Mouse (Mus musculus) ES-E14 (cell line): Measurements from ENCODE around the gene Rgs19. TPM values are rescaled to one million over a fixed set of nuclear protein-coding genes. Genes with fewer than 3 reads are reported as not detected.

Source experiments
- DNase-seq: peaks from one replicate; pipeline ENCODE4 v3.0.0-alpha.2; 2013; ENCODE audit warnings: low read depth, low spot score
- H3K27ac ChIP-seq: 2 replicates; pipeline ENCODE4 v1.5.1; 2012; ENCODE audit warnings: low read depth, mild to moderate bottlenecking, low read length, moderate library complexity, mixed read lengths; ENCODE audit not compliant: poor library complexity, insufficient read depth, severe bottlenecking
- H3K36me3 ChIP-seq: 2 replicates; pipeline ENCODE4 v1.6.1; 2012; ENCODE audit warnings: mild to moderate bottlenecking, low read length, moderate library complexity, mixed read lengths; ENCODE audit not compliant: control insufficient read depth, poor library complexity, insufficient read depth, severe bottlenecking
- H3K4me1 ChIP-seq, 2 experiments: fragments of 150-350 bp in 1 of 2; sonication (generic) in 1 of 2; 2 replicates each; pipeline ENCODE4 v1.6.1; 2012; ENCODE audit warnings: low read length in 2 of 2, mild to moderate bottlenecking in 1 of 2, mixed read lengths in 1 of 2; ENCODE audit not compliant: control insufficient read depth in 2 of 2, insufficient read depth in 2 of 2, poor library complexity in 1 of 2
- H3K4me3 ChIP-seq, 2 experiments: fragments of 150-350 bp in 1 of 2; sonication (generic) in 1 of 2; 2 replicates each; pipeline ENCODE4 v1.5.1; 2012; ENCODE audit warnings: low read length in 2 of 2, low read depth in 1 of 2, mild to moderate bottlenecking in 1 of 2, mixed read lengths in 1 of 2; ENCODE audit not compliant: insufficient read depth in 1 of 2, poor library complexity in 1 of 2, severe bottlenecking in 1 of 2
- H3K9ac ChIP-seq: 2 replicates; pipeline ENCODE4 v1.6.1; 2012; ENCODE audit warnings: low read depth, mild to moderate bottlenecking, low read length, mixed read lengths; ENCODE audit not compliant: poor library complexity, insufficient read depth, severe bottlenecking
- H3K9me3 ChIP-seq: fragments of 150-350 bp; sonication (generic); 2 replicates; pipeline ENCODE4 v1.6.1; 2012; ENCODE audit warnings: low read depth, mild to moderate bottlenecking, low read length; ENCODE audit not compliant: control insufficient read depth, insufficient read depth
- CHD2 ChIP-seq: IDR thresholded peaks from 2 replicates; pipeline ENCODE4 v1.6.1; 2014; ENCODE audit warnings: mild to moderate bottlenecking, low read depth, low read length, inconsistent platforms
- HCFC1 ChIP-seq: IDR thresholded peaks from 2 replicates; pipeline ENCODE4 v1.6.1; 2012; ENCODE audit warnings: low read length, inconsistent platforms, borderline replicate concordance; ENCODE audit not compliant: insufficient read depth
- MAFK ChIP-seq: IDR thresholded peaks from 2 replicates; pipeline ENCODE4 v1.6.1; 2014; ENCODE audit warnings: mild to moderate bottlenecking, low read depth, low read length, inconsistent platforms; ENCODE audit not compliant: insufficient read depth
- ZC3H11A ChIP-seq: IDR thresholded peaks from 2 replicates; pipeline ENCODE4 v1.6.1; 2012; ENCODE audit warnings: low read depth, mild to moderate bottlenecking, inconsistent platforms, low read length, borderline replicate concordance
- ZNF384 ChIP-seq: IDR thresholded peaks from 2 replicates; pipeline ENCODE4 v1.6.1; 2012; ENCODE audit warnings: low read depth, low read length, inconsistent platforms
- in situ Hi-C, 2 experiments: fragments of 600-800 bp; cut with MboI; formaldehyde crosslinking; loops; one replicate each; pipeline ENCODE4 v1.15.1; 2025; ENCODE audit warnings: low sequenced_read_pairs in 2 of 2, inconsistent platforms in 1 of 2; ENCODE audit not compliant: unreplicated experiment in 2 of 2
- total RNA-seq: library from RNA; depleted of rRNA; stranded (reverse); fragments of 300-350 nt; gene quantifications from 2 replicates; pipeline ENCODE4 v1.2.3, GENCODE M21; 2012

Rgs19 gene
- total RNA-seq, 1 experiment = 27.3 TPM

DNA sequence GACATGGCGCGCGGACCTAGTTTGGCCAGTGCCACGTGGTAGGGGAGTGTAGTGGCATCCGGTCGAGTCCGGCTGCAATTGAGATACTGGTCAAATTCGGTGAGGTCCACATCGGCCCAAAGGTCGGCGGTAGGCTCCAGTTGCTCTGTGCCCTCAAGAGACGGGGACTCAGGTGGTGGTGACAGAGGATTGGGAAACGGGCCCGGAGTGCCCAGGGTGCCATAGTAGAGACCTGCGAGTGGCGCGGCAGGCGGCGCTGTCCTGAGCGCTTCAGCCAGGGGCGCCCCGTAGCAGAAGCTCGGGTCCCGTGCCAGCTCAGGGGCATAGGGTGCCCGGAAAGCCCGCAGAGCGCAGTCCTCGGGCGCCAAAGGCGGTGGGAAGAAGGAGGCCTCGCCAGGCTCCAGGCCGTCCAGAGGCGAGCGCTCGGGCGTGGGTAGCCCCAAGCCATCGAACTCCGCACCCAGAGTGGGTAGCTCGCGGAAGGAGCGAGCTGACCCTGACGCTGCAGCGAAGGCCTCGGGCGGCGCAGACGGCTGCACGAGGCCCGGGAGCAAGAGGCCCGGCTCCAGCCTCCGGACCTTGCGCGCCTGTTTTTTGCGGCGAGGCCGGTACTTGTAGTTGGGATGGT lies 23.4 kb downstream of the Rgs19 start:
- no peaks in the 10 kb centered on the region for H3K36me3 ChIP-seq
- no peak overlapping the region for H3K27ac ChIP-seq
- peak overlapping the region; percentile 51 to 54 for H3K4me3 ChIP-seq
- no peak for TF ChIP-seq HCFC1
- TF ChIP-seq CHD2 = no peak
- no peak for TF ChIP-seq MAFK
- no peak for TF ChIP-seq ZNF384
- TF ChIP-seq ZC3H11A = no peak
- H3K9me3 ChIP-seq = no peaks in the 10 kb centered on the region
- H3K9ac ChIP-seq = peak overlapping the region; percentile 0
- in situ Hi-C loops = no loop called here
- no peak for DNase-seq
- peaks cover 0 to 12% of the 10 kb centered on the region in 2 experiments; a peak in 1 of 4 replicates for H3K4me1 ChIP-seq

DNA sequence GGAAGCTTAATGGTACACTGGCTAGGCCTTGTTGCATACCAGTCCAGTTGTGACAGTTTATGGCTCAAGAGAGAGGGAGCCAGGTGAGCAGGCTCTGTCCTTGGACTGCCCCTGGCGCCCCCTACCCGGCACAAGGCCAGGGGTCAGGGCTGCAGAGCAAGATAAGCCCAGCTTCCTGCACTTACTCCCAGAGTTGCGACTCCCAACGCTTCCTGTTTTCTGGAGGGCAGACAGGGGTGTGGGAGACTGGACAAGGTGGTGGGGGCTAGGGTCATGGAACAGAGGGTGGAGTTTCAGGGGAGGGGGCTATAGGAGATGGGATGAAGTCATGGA lies 30.5 kb downstream of the Rgs19 start:
- Histone ChIP-seq H3K4me1 (peaks cover 2 to 13% of the 10 kb centered on the region in 2 experiments; a peak in 3 of 4 replicates), H3K27ac (no peak overlapping the region), H3K9me3 (no peaks in the 10 kb centered on the region), H3K4me3 (no peak overlapping the region), H3K9ac (no peak overlapping the region), H3K36me3 (no peaks in the 10 kb centered on the region)
- TF ChIP-seq ZC3H11A (no peak), HCFC1 (no peak), CHD2 (no peak), MAFK (no peak), ZNF384 (no peak)
- in situ Hi-C loops = no loop called here
- no peak for DNase-seq

DNA sequence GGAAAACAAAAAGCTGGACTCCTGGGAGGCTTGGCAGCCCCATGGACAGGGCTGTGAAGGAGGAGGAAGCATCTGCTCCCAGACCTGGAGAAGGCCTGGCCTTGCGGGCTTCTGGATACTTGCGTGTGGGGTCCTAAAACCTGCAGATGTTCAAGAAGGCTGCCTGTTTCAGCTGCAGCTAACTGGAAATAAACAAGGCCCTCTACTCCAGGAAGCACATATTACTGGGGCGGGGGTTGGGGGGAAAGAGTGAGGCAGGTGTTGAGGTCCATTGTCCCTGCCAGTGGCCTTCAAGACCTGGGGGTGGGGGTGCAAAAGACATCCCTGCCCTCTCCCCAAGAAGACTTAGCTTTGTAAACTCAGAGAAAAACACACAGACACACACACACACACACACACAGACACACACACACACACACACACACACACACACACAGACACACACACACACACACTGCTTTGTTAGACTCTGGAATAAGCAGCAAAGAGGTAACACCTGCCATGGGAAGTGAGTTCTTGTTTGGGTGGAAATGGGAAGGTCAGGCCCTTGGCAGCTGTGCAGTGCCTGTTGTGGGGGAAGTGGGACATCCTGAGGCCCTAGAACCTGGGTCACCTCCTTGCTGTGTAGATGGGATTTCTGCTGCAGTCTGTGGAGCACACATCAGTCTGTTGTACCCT lies 31.0 kb downstream of the Rgs19 start:
- Histone ChIP-seq H3K36me3 (no peaks in the 10 kb centered on the region), H3K9ac (no peak overlapping the region), H3K9me3 (no peaks in the 10 kb centered on the region), H3K4me1 (peaks cover 2 to 13% of the 10 kb centered on the region in 2 experiments; a peak in 3 of 4 replicates), H3K4me3 (no peak overlapping the region), H3K27ac (no peak overlapping the region)
- in situ Hi-C loops = no loop called here
- DNase-seq = no peak
- TF ChIP-seq MAFK (no peak), ZNF384 (no peak), HCFC1 (no peak), ZC3H11A (no peak), CHD2 (no peak)

GRCm38 (mm10) chr2:181659609-181660055 lies 34.1 kb downstream of the Rgs19 start:
- no peak overlapping the region for H3K27ac ChIP-seq
- H3K36me3 ChIP-seq = peaks cover 9% of the 10 kb centered on the region; the same call in 1 of the 2 replicates
- in situ Hi-C loops = no loop called here
- DNase-seq = peak; percentile 89
- H3K9ac ChIP-seq = no peak overlapping the region
- H3K4me3 ChIP-seq = peak overlapping the region in 1 of 2 experiments; percentile 41; a peak in 2 of 4 replicates
- no peaks in the 10 kb centered on the region for H3K9me3 ChIP-seq
- H3K4me1 ChIP-seq = peaks cover 2 to 17% of the 10 kb centered on the region in 2 experiments; a peak in 3 of 4 replicates
- no peak for TF ChIP-seq ZC3H11A
- TF ChIP-seq MAFK = no peak
- no peak for TF ChIP-seq HCFC1
- no peak for TF ChIP-seq ZNF384
- TF ChIP-seq CHD2 = no peak
